Mouse (Mus musculus): ENCODE results near the gene Chsy1.

DNA sequence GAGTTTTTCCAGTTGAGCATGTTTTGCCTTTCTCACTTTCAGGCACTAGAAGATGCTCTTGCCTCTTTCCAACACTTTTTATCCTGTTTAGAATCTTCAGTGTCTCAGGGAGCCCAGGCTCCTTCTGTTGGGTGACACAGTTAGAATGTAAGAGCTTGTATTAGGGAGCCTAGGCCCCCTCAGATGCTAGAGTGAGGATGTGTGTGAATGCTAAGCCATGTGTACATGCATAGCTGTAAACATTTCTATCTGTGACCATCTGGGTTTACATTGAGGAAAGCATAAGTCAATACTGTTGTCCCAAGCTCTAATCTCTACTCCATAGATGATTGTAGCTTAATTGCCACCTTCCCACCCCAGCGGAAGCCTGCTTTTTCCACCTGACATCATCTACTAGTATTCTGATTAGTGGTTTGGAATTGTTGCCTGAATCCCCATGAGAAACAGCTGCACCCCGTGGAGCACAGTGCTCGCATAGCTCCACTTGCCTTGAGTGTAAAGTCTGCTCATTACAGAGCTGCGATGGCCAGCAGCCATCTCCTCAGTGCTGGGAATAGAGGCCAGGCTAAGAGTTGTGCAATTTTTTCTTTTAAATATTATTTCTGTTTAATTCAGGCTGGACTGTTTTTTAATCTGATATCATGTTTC is 31.7 kb downstream of the Chsy1 start:
- TF ChIP-seq POLR2A (IDR thresholded peaks at IDR 0.05; ENCODE audit: borderline replicate concordance, control insufficient read depth, low read depth, low read length), result no peak
- TF ChIP-seq CTCF (IDR thresholded peaks at IDR 0.05; ENCODE audit: control insufficient read depth, insufficient read depth, low read length), result no peak

All from bone marrow, adult 2 months (tissue).